Mouse (Mus musculus) testis, adult 2 months (tissue): ENCODE results near the gene Gm13696.
"Not testable (repeated sequence)": the region's sequence is repeated elsewhere in the genome, so short reads cannot be mapped to it uniquely, and the experiment has no call there.

Source experiments
- CTCF ChIP-seq: fragments of 200-500 bp; IDR thresholded peaks from 2 replicates; pipeline ENCODE4 v1.5.1; 2012; ENCODE audit warnings: low read depth, mild to moderate bottlenecking, inconsistent platforms, low read length, moderate library complexity; ENCODE audit not compliant: control insufficient read depth, insufficient read depth, insufficient replicate concordance
- POLR2A ChIP-seq: fragments of 200-500 bp; IDR thresholded peaks from 2 replicates; pipeline ENCODE4 v1.6.1; 2012; ENCODE audit warnings: low read depth, mild to moderate bottlenecking, inconsistent platforms, low read length, moderate library complexity; ENCODE audit not compliant: control insufficient read depth

GRCm38 (mm10) chr2:83961203-83961602 is 11.7 kb upstream of the Gm13696 start, which contains the start of gene Gm13693:
- not testable (repeated sequence) for TF ChIP-seq POLR2A, CTCF
